Mouse (Mus musculus) embryonic fibroblast, embryonic 13.5 days (primary cell): ENCODE data around the gene Srebf2. TPM values are rescaled to one million over a fixed set of nuclear protein-coding genes. Genes with fewer than 3 reads are reported as not detected.
A peak's percentile ranks its signal among the peaks of the same experiment; 100 is the strongest.

Experiments
- H3K27ac ChIP-seq: 2 replicates; pipeline ENCODE4 v1.5.1; 2012; ENCODE audit warnings: low read length, control low read depth, inconsistent platforms; ENCODE audit not compliant: insufficient read depth
- H3K4me1 ChIP-seq: 2 replicates; pipeline ENCODE4 v1.6.1; 2011; ENCODE audit warnings: low read length; ENCODE audit not compliant: control insufficient read depth, insufficient read depth
- H3K4me3 ChIP-seq: 2 replicates; pipeline ENCODE4 v1.5.1; 2011; ENCODE audit warnings: mild to moderate bottlenecking, control low read depth, low read length; ENCODE audit not compliant: insufficient read depth
- CTCF ChIP-seq: IDR thresholded peaks from 2 replicates; pipeline ENCODE4 v1.5.1; 2011; ENCODE audit warnings: mild to moderate bottlenecking, control low read depth, low read length, moderate library complexity, borderline replicate concordance; ENCODE audit not compliant: insufficient read depth
- POLR2A ChIP-seq: IDR thresholded peaks from 2 replicates; pipeline ENCODE4 v1.6.1; 2011; ENCODE audit warnings: low read depth, mild to moderate bottlenecking, control low read depth, low read length, moderate library complexity
- polyA plus RNA-seq: library from polyadenylated mRNA; stranded (reverse); fragments of >200 nt; gene quantifications from 2 replicates; pipeline ENCODE4 v1.2.4, GENCODE M21; 2011; ENCODE audit warnings: low read depth; ENCODE audit not compliant: missing spikeins, insufficient read length

Gene Srebf2
- polyA plus RNA-seq, 1 experiment, result 87.3 TPM

DNA sequence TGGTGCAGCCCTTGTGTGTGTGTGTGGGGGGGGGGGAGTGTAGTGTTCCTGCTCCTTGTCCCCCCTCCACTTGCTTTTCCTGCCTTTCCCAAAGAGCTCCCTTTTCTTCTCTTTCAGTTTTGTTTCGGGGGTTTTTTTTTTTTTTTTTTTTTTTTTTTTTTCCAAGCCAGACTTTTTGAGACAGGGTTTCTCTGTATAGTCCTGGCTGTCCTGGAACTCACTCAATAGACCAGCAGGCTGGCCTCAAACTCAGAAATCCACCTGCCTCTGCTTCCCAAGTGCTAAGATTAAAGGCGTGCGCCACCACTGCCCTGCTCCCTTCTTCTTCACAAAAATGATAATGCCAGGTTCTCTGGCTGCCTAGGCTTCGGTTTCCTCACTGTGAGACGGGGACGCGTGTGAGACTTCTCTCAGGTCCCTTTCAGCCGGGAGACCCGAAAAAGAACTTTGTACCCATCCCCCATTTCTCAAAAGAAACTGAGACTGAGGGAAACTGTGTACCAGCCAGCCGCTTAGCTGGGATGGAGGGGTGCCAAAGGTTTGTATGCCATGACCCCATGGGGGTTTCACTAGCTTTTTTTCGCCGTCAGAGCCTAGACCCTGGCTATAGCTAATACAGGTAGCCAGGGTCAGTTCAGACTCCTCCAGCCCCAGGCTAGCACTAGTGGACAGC lies 73.2 kb downstream of the Srebf2 start:
- TF ChIP-seq CTCF (no peak), POLR2A (no peak)
- H3K27ac ChIP-seq, result no peak overlapping the region
- H3K4me3 ChIP-seq, result no peak overlapping the region
- no peaks in the 10 kb centered on the region for H3K4me1 ChIP-seq

DNA sequence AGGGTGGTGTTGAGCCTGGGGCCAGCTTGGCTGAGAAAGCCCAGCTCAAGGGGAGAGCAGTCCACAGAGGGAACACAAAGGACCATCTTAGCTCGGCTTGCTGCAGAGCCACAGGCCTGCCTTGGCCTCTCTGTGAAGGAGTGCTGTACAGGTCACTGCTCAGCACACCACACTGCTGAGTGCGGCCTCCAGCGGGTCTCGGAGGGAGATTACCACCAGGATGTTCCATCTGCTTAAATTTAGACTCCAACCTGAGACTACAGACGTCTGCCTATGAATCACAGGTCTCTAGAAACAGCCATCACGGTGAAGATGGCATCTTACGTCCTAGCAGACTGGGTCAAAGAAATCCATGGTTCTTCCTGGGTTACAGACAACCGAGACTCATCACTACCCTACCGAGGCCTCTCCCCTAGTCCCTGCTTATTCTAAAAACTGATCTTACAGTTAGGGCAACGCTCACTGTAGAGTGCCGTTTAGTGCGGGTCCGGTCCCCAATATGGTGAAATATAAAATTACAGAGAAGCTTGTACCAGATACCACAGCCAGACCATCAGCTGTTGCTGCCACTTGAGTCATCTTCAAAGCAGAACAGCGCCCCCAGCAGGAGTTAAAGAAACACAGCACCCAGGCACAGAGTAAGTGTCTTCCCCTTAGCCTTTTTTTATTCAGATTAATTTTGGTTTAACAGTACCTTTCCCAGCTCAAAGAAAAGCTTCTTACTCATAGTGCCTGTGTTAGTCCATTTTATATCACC lies 74.3 kb downstream of the Srebf2 start:
- H3K4me1 ChIP-seq, result no peaks in the 10 kb centered on the region
- H3K27ac ChIP-seq, result no peak overlapping the region
- no peak overlapping the region for H3K4me3 ChIP-seq
- no peak for TF ChIP-seq CTCF
- no peak for TF ChIP-seq POLR2A

- TF ChIP-seq CTCF (no peak), POLR2A (no peak)
- H3K27ac ChIP-seq, result no peak overlapping the region
- no peaks in the 10 kb centered on the region for H3K4me1 ChIP-seq
- H3K4me3 ChIP-seq, result no peak overlapping the region
Observed at GRCm38 (mm10) chr15:82223251-82223650, 76.3 kb downstream of the Srebf2 start.

GRCm38 (mm10) chr15:82223657-82224601 lies 76.9 kb downstream of the Srebf2 start, which contains the start of gene Tnfrsf13c:
TSS of gene Tnfrsf13c (minus strand) at chr15:82224369.
- H3K27ac ChIP-seq, result no peak within 1 kb of the TSS
- H3K4me3 ChIP-seq, result peak within 1 kb of the TSS; percentile 17
- no peaks in the 10 kb centered on the region for H3K4me1 ChIP-seq
- TF ChIP-seq POLR2A (no peak), CTCF (no peak)

DNA sequence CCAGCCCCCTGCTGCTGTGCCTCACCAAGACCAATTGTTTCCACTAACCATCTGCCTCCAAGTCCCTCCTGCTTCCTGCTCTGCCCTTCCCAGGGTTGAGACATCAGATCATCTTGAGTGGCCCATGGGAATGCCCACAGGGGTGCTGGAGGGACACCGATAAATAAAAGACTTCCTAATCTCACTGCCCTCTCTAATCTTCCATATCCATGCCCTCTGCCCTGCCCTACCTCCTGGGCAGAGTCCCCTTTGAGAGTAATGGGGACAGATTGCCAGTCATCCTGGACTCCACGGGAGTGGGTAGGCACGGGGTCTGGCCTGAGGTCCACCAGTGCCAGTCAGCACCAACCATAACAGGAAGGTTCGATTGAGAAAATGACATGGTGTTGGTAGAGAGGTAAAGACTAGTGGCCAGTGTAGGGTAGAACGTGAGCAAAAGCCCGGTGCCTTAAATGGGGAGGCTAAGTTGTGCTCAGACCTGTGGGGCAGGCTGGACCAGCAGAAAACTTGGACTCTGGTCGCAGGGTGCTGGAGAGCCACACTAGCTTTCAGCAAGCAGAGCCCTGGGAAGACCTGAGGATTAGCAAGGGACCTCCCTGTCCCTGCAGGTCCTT lies 77.7 kb downstream of the Srebf2 start:
- TF ChIP-seq POLR2A (no peak), CTCF (no peak)
- Histone ChIP-seq H3K4me3 (no peak overlapping the region), H3K27ac (no peak overlapping the region), H3K4me1 (no peaks in the 10 kb centered on the region)

DNA sequence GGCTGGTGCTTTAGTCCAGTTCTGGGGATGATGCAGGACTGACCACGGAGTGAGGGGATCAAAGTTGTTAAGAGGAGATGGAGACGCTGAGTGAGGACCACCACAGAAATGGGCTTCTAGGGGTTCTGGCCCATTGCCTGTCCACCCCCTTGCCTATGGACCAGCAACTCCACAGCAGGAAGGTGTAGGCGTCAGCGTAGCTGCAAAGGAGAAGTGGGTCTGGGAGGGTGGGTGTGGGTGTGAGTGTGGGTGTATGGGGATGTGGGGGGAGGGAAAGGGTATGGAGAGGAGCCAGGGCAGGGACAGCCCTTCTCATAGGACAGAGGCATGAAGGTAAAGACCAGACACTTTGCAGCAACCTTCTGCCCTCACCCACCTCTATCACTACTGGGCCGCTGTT lies 78.8 kb downstream of the Srebf2 start:
- TF ChIP-seq CTCF, result no peak
- no peak for TF ChIP-seq POLR2A
- Histone ChIP-seq H3K27ac (no peak overlapping the region), H3K4me1 (no peaks in the 10 kb centered on the region)

DNA sequence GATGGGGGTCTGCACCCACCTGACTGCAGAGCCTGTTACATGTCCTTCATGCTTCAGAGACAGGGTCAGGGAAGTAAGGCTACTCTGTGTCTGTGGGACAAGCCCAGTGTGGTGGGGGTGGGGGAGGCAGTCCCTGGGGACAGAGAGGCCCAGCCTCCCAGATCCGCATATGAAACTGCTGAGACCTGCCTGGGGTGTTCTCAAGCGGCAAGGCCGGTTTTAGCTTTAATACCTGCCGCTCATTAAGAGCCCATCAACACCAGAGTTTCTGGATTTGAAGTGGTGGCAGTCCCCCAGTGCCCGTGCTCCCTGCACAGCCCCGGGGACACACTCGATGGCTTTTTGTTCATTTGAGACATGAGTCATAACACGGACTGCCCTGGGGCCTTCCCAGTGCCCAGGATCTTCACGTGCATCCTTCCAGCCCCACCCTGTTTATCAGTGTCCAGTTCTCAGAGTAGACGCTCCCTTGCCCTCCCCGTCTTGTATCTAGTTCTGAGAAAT lies 82.6 kb downstream of the Srebf2 start:
- TF ChIP-seq CTCF (no peak), POLR2A (no peak)

More for the DNA sequence above, 78.8 kb downstream of the Srebf2 start:
- H3K4me3 ChIP-seq, result no peak overlapping the region

GRCm38 (mm10) chr15:82230098-82230611 lies 83.2 kb downstream of the Srebf2 start:
- H3K27ac ChIP-seq, result no peak overlapping the region
- H3K4me1 ChIP-seq, result no peaks in the 10 kb centered on the region
- TF ChIP-seq CTCF, result no peak
- no peak for TF ChIP-seq POLR2A
- H3K4me3 ChIP-seq, result no peak overlapping the region

More for the DNA sequence above, 82.6 kb downstream of the Srebf2 start:
- Histone ChIP-seq H3K4me3 (no peak overlapping the region), H3K4me1 (no peaks in the 10 kb centered on the region), H3K27ac (no peak overlapping the region)

- H3K4me3 ChIP-seq, result no peak overlapping the region
- H3K27ac ChIP-seq, result no peak overlapping the region
- H3K4me1 ChIP-seq, result no peaks in the 10 kb centered on the region
- TF ChIP-seq CTCF (no peak), POLR2A (0 out of 2 replicates have a peak, but pooled peaks have one; percentile 7)
Observed at GRCm38 (mm10) chr15:82231100-82231499, 84.1 kb downstream of the Srebf2 start.
